Mouse (Mus musculus): ENCODE data around the gene Fli1. TPM values are rescaled to one million over a fixed set of nuclear protein-coding genes. Genes with fewer than 3 reads are reported as not detected.

The Fli1 gene
- polyA plus RNA-seq, 1 experiment from 2014 or later: 11.5 TPM

DNA sequence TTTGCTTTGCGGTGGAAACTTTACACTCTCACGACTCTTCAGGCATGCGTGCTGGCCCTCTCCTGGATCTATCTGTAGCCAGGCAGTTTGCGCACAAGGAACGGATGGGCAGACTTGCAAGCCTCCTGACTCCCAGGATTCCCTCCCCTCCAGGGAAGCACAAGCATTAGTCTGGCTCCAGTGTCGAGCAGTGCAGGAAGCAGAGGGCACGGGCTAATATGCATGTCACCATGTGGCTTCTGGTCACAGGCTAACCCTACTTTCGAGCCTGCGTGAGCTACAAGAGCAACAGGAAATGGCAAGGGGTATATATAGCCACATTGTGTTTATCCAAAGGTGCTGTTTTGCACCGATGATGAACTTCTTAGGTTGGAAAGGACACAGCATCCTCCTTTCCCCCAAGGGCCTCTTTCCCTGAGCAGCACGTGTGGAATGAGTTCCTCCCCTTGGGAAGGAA, 38.6 kb downstream of the Fli1 start:
- no peak overlapping the region for H3K4me3 ChIP-seq (ENCODE audit: low read depth, low read length)
- H3K9ac ChIP-seq (replicated peaks): no peak overlapping the region
- peak overlapping the region; percentile 63 for H3K27ac ChIP-seq (ENCODE audit: low read depth)
- H3K4me1 ChIP-seq (ENCODE audit: insufficient read depth): peaks cover 52% of the 10 kb centered on the region
- no peaks in the 10 kb centered on the region for H3K36me3 ChIP-seq (replicated peaks; ENCODE audit: insufficient read depth, low read length)
- no peaks in the 10 kb centered on the region for H3K27me3 ChIP-seq (ENCODE audit: insufficient read depth, low read length)
- no peaks in the 10 kb centered on the region for H3K9me3 ChIP-seq (ENCODE audit: low read length)
- TF ChIP-seq CTCF (IDR thresholded peaks at IDR 0.05; ENCODE audit: low read depth) (no peak), EP300 (IDR thresholded peaks at IDR 0.05; ENCODE audit: low read depth) (peak; percentile 72)
- no peak overlapping the region for H3K4me2 ChIP-seq (ENCODE audit: low read depth, low read length)
- DNase-seq (no peak), ATAC-seq (peak; percentile 53)
- WGBS (ENCODE audit: insufficient replicate concordance): 46% methylated on average over 11 of the region's 11 CpGs

DNA sequence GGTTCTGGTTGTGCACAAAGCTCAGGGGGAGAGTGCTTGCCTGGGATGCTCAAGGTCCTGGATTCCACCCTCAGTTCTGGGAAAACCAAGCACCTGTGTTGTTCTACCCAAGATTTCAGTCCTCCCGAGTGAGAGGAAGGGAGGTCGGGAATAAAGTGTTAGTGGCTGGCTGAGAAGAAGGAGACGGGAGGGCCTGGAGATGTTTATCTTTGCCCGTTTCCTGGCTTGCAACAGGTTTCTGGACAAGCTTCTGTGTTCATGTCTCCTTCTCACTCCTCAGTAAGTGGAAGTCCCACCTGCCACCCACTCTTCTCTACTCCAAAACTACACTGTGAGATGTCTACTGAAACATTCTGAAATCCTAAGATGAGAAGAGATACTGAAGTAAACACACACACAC, 39.2 kb downstream of the Fli1 start:
- Histone ChIP-seq H3K27ac (ENCODE audit: low read depth) (no peak overlapping the region), H3K4me1 (ENCODE audit: insufficient read depth) (peaks cover 52% of the 10 kb centered on the region)
- no peak for ATAC-seq

GRCm38 (mm10) chr9:32502256-32503010, 40.2 kb downstream of the Fli1 start:
- TF ChIP-seq CTCF (IDR thresholded peaks at IDR 0.05; ENCODE audit: low read depth) (no peak), EP300 (IDR thresholded peaks at IDR 0.05; ENCODE audit: low read depth) (no peak)
- no peak for DNase-seq
- no peak overlapping the region for H3K27ac ChIP-seq (ENCODE audit: low read depth)
- H3K4me3 ChIP-seq (ENCODE audit: low read depth, low read length): no peak overlapping the region
- no peaks in the 10 kb centered on the region for H3K27me3 ChIP-seq (ENCODE audit: insufficient read depth, low read length)
- ATAC-seq: no peak
- H3K4me1 ChIP-seq (ENCODE audit: insufficient read depth): peaks cover 45% of the 10 kb centered on the region
- WGBS (ENCODE audit: insufficient replicate concordance): 53% methylated on average over 11 of the region's 11 CpGs
- no peaks in the 10 kb centered on the region for H3K9me3 ChIP-seq (ENCODE audit: low read length)
- no peak overlapping the region for H3K9ac ChIP-seq (replicated peaks)
- H3K4me2 ChIP-seq (ENCODE audit: low read depth, low read length): no peak overlapping the region
- H3K36me3 ChIP-seq (replicated peaks; ENCODE audit: insufficient read depth, low read length): no peaks in the 10 kb centered on the region

More for the DNA sequence above, 39.2 kb downstream of the Fli1 start:
- TF ChIP-seq CTCF (IDR thresholded peaks at IDR 0.05; ENCODE audit: low read depth): no peak
- no peak for TF ChIP-seq EP300 (IDR thresholded peaks at IDR 0.05; ENCODE audit: low read depth)
- no peak for DNase-seq
- no peaks in the 10 kb centered on the region for H3K36me3 ChIP-seq (replicated peaks; ENCODE audit: insufficient read depth, low read length)
- no peak overlapping the region for H3K4me3 ChIP-seq (ENCODE audit: low read depth, low read length)
- no peaks in the 10 kb centered on the region for H3K9me3 ChIP-seq (ENCODE audit: low read length)
- 25% methylated on average over 4 of the region's 4 CpGs for WGBS (ENCODE audit: insufficient replicate concordance)
- H3K9ac ChIP-seq (replicated peaks): no peak overlapping the region
- H3K27me3 ChIP-seq (ENCODE audit: insufficient read depth, low read length): no peaks in the 10 kb centered on the region
- no peak overlapping the region for H3K4me2 ChIP-seq (ENCODE audit: low read depth, low read length)

- Histone ChIP-seq H3K4me1 (ENCODE audit: insufficient read depth) (peaks cover 31% of the 10 kb centered on the region), H3K9me3 (ENCODE audit: low read length) (no peaks in the 10 kb centered on the region), H3K36me3 (replicated peaks; ENCODE audit: insufficient read depth, low read length) (no peaks in the 10 kb centered on the region), H3K9ac (replicated peaks) (no peak overlapping the region), H3K4me3 (ENCODE audit: low read depth, low read length) (no peak overlapping the region), H3K27me3 (ENCODE audit: insufficient read depth, low read length) (no peaks in the 10 kb centered on the region), H3K27ac (ENCODE audit: low read depth) (peak overlapping the region; percentile 55), H3K4me2 (ENCODE audit: low read depth, low read length) (0 out of 2 replicates have a peak overlapping the region, but pooled peaks have one; percentile 7)
- DNase-seq (peak; percentile 34), ATAC-seq (0 out of 2 replicates have a peak, but pooled peaks have one; percentile 37)
- no peak for TF ChIP-seq CTCF (IDR thresholded peaks at IDR 0.05; ENCODE audit: low read depth)
- TF ChIP-seq EP300 (IDR thresholded peaks at IDR 0.05; ENCODE audit: low read depth): no peak
- WGBS (ENCODE audit: insufficient replicate concordance): 52% methylated on average over 8 of the region's 8 CpGs
These were observed 41.8 kb downstream of the Fli1 start for GRCm38 (mm10) chr9:32500886-32501285.

DNA sequence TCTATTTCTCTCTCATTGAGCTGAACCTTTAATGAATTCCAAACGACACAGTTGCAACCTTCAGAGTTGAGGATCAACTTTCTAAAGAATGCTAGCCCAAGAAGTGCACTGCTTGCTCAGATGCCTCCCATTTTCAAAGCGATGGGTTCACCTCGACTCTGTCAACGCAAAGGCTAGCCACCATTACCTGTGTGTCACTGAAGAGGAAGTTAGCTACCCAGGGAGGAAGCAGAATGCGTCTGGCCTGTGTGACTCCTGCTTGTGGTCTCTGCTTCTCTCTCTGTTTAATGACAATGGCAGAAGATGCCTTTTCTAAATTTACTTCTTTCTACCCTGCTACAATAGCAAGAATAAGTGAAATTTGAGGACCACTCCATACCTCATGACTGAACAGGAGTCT, 42.6 kb downstream of the Fli1 start:
- 24% methylated on average over 5 of the region's 5 CpGs for WGBS (ENCODE audit: insufficient replicate concordance)
- no peak for ATAC-seq
- Histone ChIP-seq H3K27ac (ENCODE audit: low read depth) (peak overlapping the region; percentile 55), H3K36me3 (replicated peaks; ENCODE audit: insufficient read depth, low read length) (no peaks in the 10 kb centered on the region), H3K9ac (replicated peaks) (no peak overlapping the region), H3K4me3 (ENCODE audit: low read depth, low read length) (no peak overlapping the region), H3K4me2 (ENCODE audit: low read depth, low read length) (no peak overlapping the region), H3K27me3 (ENCODE audit: insufficient read depth, low read length) (no peaks in the 10 kb centered on the region), H3K9me3 (ENCODE audit: low read length) (no peaks in the 10 kb centered on the region), H3K4me1 (ENCODE audit: insufficient read depth) (peaks cover 29% of the 10 kb centered on the region)
- TF ChIP-seq CTCF (IDR thresholded peaks at IDR 0.05; ENCODE audit: low read depth) (no peak), EP300 (IDR thresholded peaks at IDR 0.05; ENCODE audit: low read depth) (no peak)
- no peak for DNase-seq

DNA sequence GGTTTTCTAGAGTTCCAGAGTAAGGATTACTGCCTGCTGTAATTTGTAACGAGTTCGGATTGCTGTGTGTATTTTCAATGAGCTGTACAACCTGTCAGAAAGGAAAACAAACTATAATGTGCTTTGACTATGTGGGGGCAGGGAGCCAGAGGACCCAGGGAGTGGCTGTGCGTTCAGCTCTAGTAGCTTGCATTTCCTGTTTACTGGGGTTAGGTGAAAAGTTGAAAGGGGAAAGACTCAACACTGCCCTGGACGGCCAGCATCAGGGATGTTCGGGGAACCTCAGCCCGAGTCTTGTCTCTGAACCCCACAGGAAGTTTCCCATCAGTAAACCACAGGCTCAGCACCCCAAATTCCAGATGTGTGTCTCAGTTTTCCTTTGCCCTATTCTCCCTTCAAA, 43.2 kb downstream of the Fli1 start:
- H3K4me3 ChIP-seq (ENCODE audit: low read depth, low read length): no peak overlapping the region
- H3K36me3 ChIP-seq (replicated peaks; ENCODE audit: insufficient read depth, low read length): no peaks in the 10 kb centered on the region
- H3K4me2 ChIP-seq (ENCODE audit: low read depth, low read length): no peak overlapping the region
- no peak overlapping the region for H3K9ac ChIP-seq (replicated peaks)
- H3K27ac ChIP-seq (ENCODE audit: low read depth): peak overlapping the region; percentile 55; the same call in 1 of the 2 replicates
- WGBS (ENCODE audit: insufficient replicate concordance): 40% methylated on average over 6 of the region's 6 CpGs
- peaks cover 28% of the 10 kb centered on the region for H3K4me1 ChIP-seq (ENCODE audit: insufficient read depth)
- no peaks in the 10 kb centered on the region for H3K9me3 ChIP-seq (ENCODE audit: low read length)
- DNase-seq (no peak), ATAC-seq (no peak)
- H3K27me3 ChIP-seq (ENCODE audit: insufficient read depth, low read length): no peaks in the 10 kb centered on the region
- TF ChIP-seq EP300 (IDR thresholded peaks at IDR 0.05; ENCODE audit: low read depth) (no peak), CTCF (IDR thresholded peaks at IDR 0.05; ENCODE audit: low read depth) (no peak)
